Mouse (Mus musculus): ENCODE measurements at regions not wholly inside any gene's neighbourhood (a gene's known extent, or its start where the extent isn't known, plus 50 kb on each side); places are given as distances from the start of the nearest gene placed in this dataset.

GRCm38 (mm10) chr4:106191331-106191730, 124.7 kb upstream of the Usp24 start:
- Histone ChIP-seq H3K9ac (ENCODE audit: low read depth, low read length, severe bottlenecking) (no peak overlapping the region), H3K36me3 (ENCODE audit: control insufficient read depth, insufficient read depth, low read length) (no peaks in the 10 kb centered on the region), H3K4me2 (replicated peaks; ENCODE audit: low read depth, low read length, severe bottlenecking) (no peak overlapping the region), H3K9me3 (ENCODE audit: control insufficient read depth, low read length) (no peaks in the 10 kb centered on the region), H3K4me3 (replicated peaks; ENCODE audit: low read length) (no peak overlapping the region), H3K27ac (replicated peaks; ENCODE audit: low read depth, low read length) (no peak overlapping the region), H3K27me3 (ENCODE audit: control insufficient read depth, insufficient read depth, low read length) (no peaks in the 10 kb centered on the region), H3K4me1 (ENCODE audit: control insufficient read depth, insufficient read depth, low read length) (no peaks in the 10 kb centered on the region)
- TF ChIP-seq POLR2A (IDR thresholded peaks at IDR 0.05; ENCODE audit: borderline replicate concordance, extremely low read depth, insufficient read depth, insufficient read length): no peak
- 91% methylated on average over 8 of the region's 8 CpGs for WGBS
- DNase-seq (ENCODE audit: low spot score): no peak
- no peak for ATAC-seq (ENCODE audit: low FRiP score, low read depth)

- no peaks in the 10 kb centered on the region for H3K27me3 ChIP-seq (ENCODE audit: control insufficient read depth, insufficient read depth, low read length)
- 84% methylated on average over 3 of the region's 3 CpGs for WGBS
- H3K4me1 ChIP-seq (ENCODE audit: control insufficient read depth, insufficient read depth, low read length): no peaks in the 10 kb centered on the region
- H3K36me3 ChIP-seq (ENCODE audit: control insufficient read depth, insufficient read depth, low read length): no peaks in the 10 kb centered on the region
- H3K9me3 ChIP-seq (ENCODE audit: control insufficient read depth, low read length): no peaks in the 10 kb centered on the region
- no peak overlapping the region for H3K27ac ChIP-seq (replicated peaks; ENCODE audit: low read depth, low read length)
- no peak for TF ChIP-seq POLR2A (IDR thresholded peaks at IDR 0.05; ENCODE audit: borderline replicate concordance, extremely low read depth, insufficient read depth, insufficient read length)
- DNase-seq (ENCODE audit: low spot score) (no peak), ATAC-seq (ENCODE audit: low FRiP score, low read depth) (no peak)
- no peak overlapping the region for H3K4me2 ChIP-seq (replicated peaks; ENCODE audit: low read depth, low read length, severe bottlenecking)
- H3K9ac ChIP-seq (ENCODE audit: low read depth, low read length, severe bottlenecking): no peak overlapping the region
- H3K4me3 ChIP-seq (replicated peaks; ENCODE audit: low read length): no peak overlapping the region
These were observed 124.2 kb upstream of the Usp24 start for GRCm38 (mm10) chr4:106191843-106192242.

DNA sequence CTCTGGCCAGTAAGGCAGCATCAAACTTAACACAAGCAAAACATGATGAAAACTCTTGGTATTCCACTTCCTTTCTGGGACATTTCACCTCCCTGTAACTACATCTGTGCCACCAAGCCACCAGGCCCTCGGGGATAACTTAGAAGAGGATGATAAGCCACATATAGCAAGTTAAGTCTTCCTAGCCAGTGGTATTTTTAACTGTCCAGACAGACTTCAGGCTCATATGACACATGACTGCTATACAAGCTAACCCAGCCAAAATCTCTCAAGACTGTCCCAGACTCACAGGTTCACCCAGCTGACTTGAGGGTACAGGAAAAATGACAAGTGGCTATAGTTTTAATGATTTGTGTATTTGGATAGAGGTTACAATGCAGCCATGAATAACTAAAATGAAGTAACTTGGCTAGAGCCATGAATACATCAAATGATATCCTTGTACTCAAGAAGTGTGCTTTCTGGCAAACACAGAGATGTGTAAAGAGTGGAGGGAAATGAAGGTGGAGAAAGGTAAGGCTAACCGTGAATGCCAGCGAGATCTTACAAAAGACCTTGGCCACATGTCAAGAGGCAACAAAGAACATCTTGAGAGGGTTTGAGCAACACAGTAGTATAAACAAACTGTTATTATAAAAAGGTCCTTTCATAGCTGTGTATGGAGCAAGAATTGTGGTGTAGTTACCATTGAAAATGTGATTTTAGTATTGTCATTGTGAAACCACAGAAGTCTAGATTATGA, 122.6 kb upstream of the Usp24 start:
- Histone ChIP-seq H3K4me2 (replicated peaks; ENCODE audit: low read depth, low read length, severe bottlenecking) (no peak overlapping the region), H3K27me3 (ENCODE audit: control insufficient read depth, insufficient read depth, low read length) (no peaks in the 10 kb centered on the region), H3K27ac (replicated peaks; ENCODE audit: low read depth, low read length) (no peak overlapping the region), H3K4me1 (ENCODE audit: control insufficient read depth, insufficient read depth, low read length) (peaks cover 4% of the 10 kb centered on the region; the same call in 1 of the 2 replicates), H3K9me3 (ENCODE audit: control insufficient read depth, low read length) (no peaks in the 10 kb centered on the region), H3K36me3 (ENCODE audit: control insufficient read depth, insufficient read depth, low read length) (no peaks in the 10 kb centered on the region), H3K4me3 (replicated peaks; ENCODE audit: low read length) (no peak overlapping the region), H3K9ac (ENCODE audit: low read depth, low read length, severe bottlenecking) (no peak overlapping the region)
- ATAC-seq (ENCODE audit: low FRiP score, low read depth) (no peak), DNase-seq (ENCODE audit: low spot score) (no peak)
- no peak for TF ChIP-seq POLR2A (IDR thresholded peaks at IDR 0.05; ENCODE audit: borderline replicate concordance, extremely low read depth, insufficient read depth, insufficient read length)
- 77% methylated on average over 3 of the region's 3 CpGs for WGBS

GRCm38 (mm10) chr4:106195497-106196166, 120.4 kb upstream of the Usp24 start:
- DNase-seq (ENCODE audit: low spot score): no peak
- no peaks in the 10 kb centered on the region for H3K9me3 ChIP-seq (ENCODE audit: control insufficient read depth, low read length)
- no peak for ATAC-seq (ENCODE audit: low FRiP score, low read depth)
- no peak overlapping the region for H3K4me2 ChIP-seq (replicated peaks; ENCODE audit: low read depth, low read length, severe bottlenecking)
- WGBS: 75% methylated on average over 3 of the region's 3 CpGs
- peaks cover 22% of the 10 kb centered on the region for H3K4me1 ChIP-seq (ENCODE audit: control insufficient read depth, insufficient read depth, low read length)
- no peaks in the 10 kb centered on the region for H3K27me3 ChIP-seq (ENCODE audit: control insufficient read depth, insufficient read depth, low read length)
- no peak overlapping the region for H3K4me3 ChIP-seq (replicated peaks; ENCODE audit: low read length)
- H3K36me3 ChIP-seq (ENCODE audit: control insufficient read depth, insufficient read depth, low read length): no peaks in the 10 kb centered on the region
- no peak overlapping the region for H3K9ac ChIP-seq (ENCODE audit: low read depth, low read length, severe bottlenecking)
- no peak overlapping the region for H3K27ac ChIP-seq (replicated peaks; ENCODE audit: low read depth, low read length)
- TF ChIP-seq POLR2A (IDR thresholded peaks at IDR 0.05; ENCODE audit: borderline replicate concordance, extremely low read depth, insufficient read depth, insufficient read length): no peak

GRCm38 (mm10) chr4:106199833-106200232, 116.2 kb upstream of the Usp24 start:
- H3K4me3 ChIP-seq (replicated peaks; ENCODE audit: low read length): no peak overlapping the region
- H3K27me3 ChIP-seq (ENCODE audit: control insufficient read depth, insufficient read depth, low read length): no peaks in the 10 kb centered on the region
- peaks cover 22% of the 10 kb centered on the region for H3K4me1 ChIP-seq (ENCODE audit: control insufficient read depth, insufficient read depth, low read length)
- ATAC-seq (ENCODE audit: low FRiP score, low read depth) (peak; percentile 70), DNase-seq (ENCODE audit: low spot score) (peak; percentile 14)
- no peaks in the 10 kb centered on the region for H3K36me3 ChIP-seq (ENCODE audit: control insufficient read depth, insufficient read depth, low read length)
- WGBS: 5% methylated on average over 11 of the region's 11 CpGs
- H3K9me3 ChIP-seq (ENCODE audit: control insufficient read depth, low read length): no peaks in the 10 kb centered on the region
- H3K27ac ChIP-seq (replicated peaks; ENCODE audit: low read depth, low read length): 0 out of 2 replicates have a peak overlapping the region, but pooled peaks have one; percentile 16
- H3K9ac ChIP-seq (ENCODE audit: low read depth, low read length, severe bottlenecking): peak overlapping the region; percentile 0; the same call in 1 of the 2 replicates
- TF ChIP-seq POLR2A (IDR thresholded peaks at IDR 0.05; ENCODE audit: borderline replicate concordance, extremely low read depth, insufficient read depth, insufficient read length): no peak
- H3K4me2 ChIP-seq (replicated peaks; ENCODE audit: low read depth, low read length, severe bottlenecking): peak overlapping the region; percentile 6; the same call in 1 of the 2 replicates
